Mouse (Mus musculus) liver, embryonic 14.5 days (tissue): Measurements from ENCODE around the gene Asb8.

Source experiments
- CTCF ChIP-seq: IDR thresholded peaks from 2 replicates; pipeline ENCODE4 v1.5.1; 2016; ENCODE audit warnings: antibody characterized with exemption, low read depth, control low read depth
- EP300 ChIP-seq: IDR thresholded peaks from 2 replicates; pipeline ENCODE4 v1.6.1; 2016; ENCODE audit warnings: antibody characterized with exemption, low read depth

- TF ChIP-seq CTCF (no peak), EP300 (no peak)
Measured at GRCm38 (mm10) chr15:98155272-98155671, 10.2 kb downstream of the Asb8 start.
